Mouse (Mus musculus) kidney, adult 2 months (tissue): Measurements from ENCODE around the gene Arl3.

Source experiments
- CTCF ChIP-seq: fragments of 200-500 bp; conservative IDR thresholded peaks from 2 replicates; pipeline ENCODE4 v1.5.1; 2011; ENCODE audit warnings: low read depth, mild to moderate bottlenecking, control low read depth, low read length, moderate library complexity, mixed read lengths; ENCODE audit not compliant: insufficient read depth, insufficient read length
- POLR2A ChIP-seq: fragments of 200-500 bp; IDR thresholded peaks from one replicate; pipeline ENCODE4 v1.6.1; 2011; ENCODE audit warnings: low read depth, low read length, control low read depth

- TF ChIP-seq POLR2A, result no peak
- TF ChIP-seq CTCF, result no peak
Observed at GRCm38 (mm10) chr19:46503351-46504084, 69.5 kb downstream of the Arl3 start.
